In genomic region chr10:83958397-83958796, GRCm38 (mm10) we compare ENCODE assay signal across 17 mouse cellular contexts.
"Had no signal": no experiment of that assay in that cellular context is flagged by ENCODE, and none has a peak within 500 bp of the region (broad histone marks: within the 10 kb centered on the region; RNA-seq: fewer than 3 reads in every experiment).

No protein-coding gene starts in this region.

- H3K27me3 ChIP-seq: midbrain, embryonic 15.5 days; neural tube, embryonic 12.5 days; stomach, embryonic 15.5 days had no signal

- ATAC-seq: midbrain, embryonic 13.5 days; midbrain, embryonic 15.5 days had no signal

- H3K27ac ChIP-seq: midbrain, embryonic 13.5 days; midbrain, embryonic 15.5 days; neural tube, embryonic 12.5 days; stomach, embryonic 15.5 days; stomach, postnatal 0 days had no signal

- H3K4me3 ChIP-seq: megakaryocyte, embryonic 14.5 days; midbrain, embryonic 13.5 days; midbrain, embryonic 15.5 days; neural tube, embryonic 12.5 days; stomach, embryonic 15.5 days had no signal

- DNase-seq: lung, adult 18-20 months; lung, embryonic 14.5 days; lung, postnatal 10 days; lung, postnatal 4 days; retina, postnatal 1 day; right cerebral cortex, adult 18-20 months; right cerebral cortex, postnatal 14 days; thymus, adult 2 months; thymus, postnatal 25 days; thymus, postnatal 4 days had no signal

- H3K9me3 ChIP-seq: midbrain, embryonic 13.5 days; midbrain, embryonic 15.5 days; neural tube, embryonic 12.5 days; stomach, embryonic 15.5 days had no signal

- H3K36me3 ChIP-seq: midbrain, embryonic 13.5 days; midbrain, embryonic 15.5 days; neural tube, embryonic 12.5 days; stomach, embryonic 15.5 days had no signal

- H3K9ac ChIP-seq: lung, embryonic 14.5 days; midbrain, embryonic 13.5 days; midbrain, embryonic 15.5 days; neural tube, embryonic 12.5 days; stomach, embryonic 15.5 days had no signal

- H3K4me2 ChIP-seq: lung, embryonic 14.5 days; midbrain, embryonic 11.5 days; midbrain, embryonic 13.5 days; midbrain, embryonic 15.5 days; stomach, embryonic 15.5 days had no signal

- H3K4me1 ChIP-seq: megakaryocyte, embryonic 14.5 days; midbrain, embryonic 15.5 days; stomach, embryonic 15.5 days had no signal
